Mouse (Mus musculus) gastrocnemius, adult 8-10 months (tissue): ENCODE data around the gene Bpifb3. TPM values are rescaled to one million over a fixed set of nuclear protein-coding genes. Genes with fewer than 3 reads are reported as not detected.

ENCODE experiments used
- DNase-seq, 2 experiments: peaks; one replicate each; pipeline ENCODE4 v3.0.0; 2022; ENCODE audit warnings: low spot score in 2 of 2
- total RNA-seq, 4 experiments: library from RNA; stranded (reverse); gene quantifications; 2 replicates each; pipeline ENCODE4 v1.2.4; 2022

Gene Bpifb3
- not detected for total RNA-seq

DNA sequence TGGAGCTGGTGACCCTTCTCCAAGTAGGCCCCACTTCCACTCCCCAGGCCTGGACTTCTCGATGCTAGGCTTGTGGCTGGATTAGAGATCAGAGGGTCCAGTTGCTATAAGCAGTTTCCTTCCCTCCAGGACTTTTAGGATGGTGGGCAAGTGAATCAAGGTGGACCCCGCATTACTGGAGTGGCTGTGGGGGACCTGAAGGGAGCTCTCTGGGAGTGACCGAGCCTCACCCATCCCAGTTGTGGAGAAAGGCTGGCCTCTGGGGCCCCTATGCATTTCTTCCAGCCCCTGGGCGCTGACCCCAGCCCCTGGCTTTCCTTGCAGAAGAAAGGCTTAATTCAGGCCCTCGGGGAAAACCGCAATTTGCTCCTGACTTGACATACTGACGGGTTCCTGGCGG lies at the start of gene Bpifb3:
TSS of gene Bpifb3 (plus strand) at position 301 of the 400 bp plus-strand sequence.
- DNase-seq = no peak

DNA sequence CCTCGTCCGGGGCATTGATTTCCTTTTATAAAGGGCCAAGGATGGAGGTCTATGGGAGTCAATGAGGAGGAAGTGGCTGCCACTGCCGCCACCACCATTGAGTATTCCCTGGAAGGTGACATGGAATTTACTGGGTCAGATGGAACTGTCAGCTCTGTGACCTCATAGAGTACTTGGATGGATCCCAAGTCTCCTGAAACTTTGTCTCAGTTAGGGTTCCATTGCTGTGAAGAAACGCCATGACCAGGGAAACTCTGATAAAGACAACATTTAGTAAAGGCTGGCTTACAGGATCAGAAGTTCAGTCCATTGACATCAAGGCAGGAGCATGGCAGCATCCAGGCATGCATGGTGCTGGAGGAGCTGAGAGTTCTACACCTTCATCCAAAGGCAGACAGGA lies 47.0 kb upstream of the Bpifb3 start, which contains the start of gene Sun5:
TSS of gene Sun5 (minus strand) at position 101 of the 400 bp plus-strand sequence.
- DNase-seq = no peak

DNA sequence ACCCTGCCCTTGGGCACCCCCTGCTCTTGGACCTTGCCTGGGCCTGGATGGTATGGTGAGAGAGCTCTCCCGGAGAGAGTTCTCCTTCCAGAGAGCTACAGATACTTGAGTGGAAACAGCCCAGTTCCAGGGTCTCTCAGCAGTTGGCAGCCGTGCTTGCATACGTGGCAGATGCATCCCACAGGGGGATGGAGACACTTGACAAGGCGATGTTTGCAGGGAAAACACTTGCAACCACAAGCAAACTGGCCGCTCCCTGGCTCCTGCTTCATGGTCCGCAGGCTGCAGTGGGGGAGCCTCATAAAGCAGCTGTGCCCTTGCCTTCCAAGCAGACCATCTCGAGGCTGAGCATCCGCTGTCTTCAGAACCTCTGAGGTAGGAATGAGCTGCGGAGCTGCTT lies 43.3 kb upstream of the Bpifb3 start, which contains the start of gene Bpifb2:
TSS of gene Bpifb2 (plus strand) at position 301 of the 400 bp plus-strand sequence.
- no peak for DNase-seq

DNA sequence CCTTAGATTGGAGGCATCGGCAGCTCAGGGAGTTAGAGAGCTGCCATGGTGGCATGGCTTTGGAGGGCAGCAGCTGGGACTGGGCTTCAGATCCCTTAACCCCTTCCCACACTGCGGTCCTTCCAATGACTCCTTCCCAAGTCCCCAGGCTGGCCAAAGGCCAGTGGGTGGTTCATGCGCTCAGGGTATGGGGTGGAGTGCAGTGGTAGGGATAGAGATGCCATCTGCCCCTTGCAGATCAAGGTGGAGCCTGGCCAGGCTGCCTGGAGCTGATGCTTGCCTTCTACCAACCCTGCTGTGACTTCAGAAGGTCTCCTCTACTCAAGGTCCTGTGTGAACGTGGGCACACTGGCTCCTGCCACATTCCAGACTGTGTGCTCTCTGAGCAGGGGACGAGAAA lies 18.9 kb upstream of the Bpifb3 start:
- DNase-seq = no peak

DNA sequence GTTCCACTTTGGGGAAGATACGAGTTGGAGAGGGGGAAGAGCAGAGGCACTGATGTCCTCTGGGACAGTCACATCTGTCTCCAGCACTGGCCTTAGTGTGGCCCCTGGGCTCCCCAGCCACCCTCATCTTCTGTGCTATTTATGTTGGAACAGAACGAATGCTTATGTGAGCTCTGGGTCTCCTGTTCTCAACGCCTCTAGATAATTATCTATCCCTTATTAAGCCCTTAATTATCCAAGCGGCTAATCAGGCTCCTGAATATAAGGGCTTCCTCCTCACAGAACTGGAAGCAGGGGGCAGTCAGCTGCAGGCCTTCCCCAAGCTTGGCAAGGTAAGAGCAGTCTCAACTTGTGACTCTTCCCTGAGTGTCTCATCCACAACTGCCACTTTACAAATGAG lies 17.9 kb upstream of the Bpifb3 start, which contains the start of gene Bpifb6:
TSS of gene Bpifb6 (plus strand) at position 301 of the 400 bp plus-strand sequence.
- DNase-seq = no peak

DNA sequence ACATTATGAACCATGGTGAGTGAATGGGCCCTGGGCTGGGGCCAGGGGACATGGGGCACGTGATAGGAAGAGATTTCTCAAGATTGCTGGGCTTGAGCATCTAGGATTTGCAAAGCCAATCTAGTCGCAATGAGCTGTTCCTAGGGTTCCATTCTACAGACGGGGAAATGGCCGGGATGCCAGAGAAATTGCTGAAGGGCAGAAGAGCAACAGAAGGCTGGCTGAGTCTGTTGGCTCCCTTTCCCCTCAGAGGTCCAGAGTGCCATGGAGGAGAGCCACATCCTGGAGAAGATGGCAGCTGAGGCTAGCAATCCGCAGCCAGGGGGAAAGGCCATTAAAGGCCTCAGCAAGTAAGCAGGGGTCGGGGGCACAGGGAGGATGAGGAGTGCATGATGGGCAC lies 15.3 kb upstream of the Bpifb3 start:
- no peak for DNase-seq

DNA sequence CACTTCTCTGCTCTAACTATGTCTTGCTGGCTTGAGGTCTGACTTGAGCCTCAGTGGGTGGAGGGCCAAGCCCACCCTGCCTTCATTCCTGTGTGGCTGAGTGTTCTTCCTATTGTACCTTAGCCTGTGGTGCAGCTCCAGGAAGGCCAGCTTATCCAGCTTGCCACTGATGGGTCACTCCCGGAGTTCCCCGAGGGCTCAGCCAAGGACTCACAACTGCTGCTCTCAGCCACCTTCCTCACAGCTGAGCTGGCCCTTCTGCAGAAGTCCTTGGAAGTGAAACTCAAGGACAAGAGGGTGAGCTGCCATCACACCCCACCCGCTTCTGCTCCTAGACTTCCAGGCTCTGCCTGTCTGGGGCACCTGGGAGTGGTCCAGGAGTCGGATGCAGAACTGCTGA lies 11.4 kb upstream of the Bpifb3 start:
- DNase-seq = no peak

DNA sequence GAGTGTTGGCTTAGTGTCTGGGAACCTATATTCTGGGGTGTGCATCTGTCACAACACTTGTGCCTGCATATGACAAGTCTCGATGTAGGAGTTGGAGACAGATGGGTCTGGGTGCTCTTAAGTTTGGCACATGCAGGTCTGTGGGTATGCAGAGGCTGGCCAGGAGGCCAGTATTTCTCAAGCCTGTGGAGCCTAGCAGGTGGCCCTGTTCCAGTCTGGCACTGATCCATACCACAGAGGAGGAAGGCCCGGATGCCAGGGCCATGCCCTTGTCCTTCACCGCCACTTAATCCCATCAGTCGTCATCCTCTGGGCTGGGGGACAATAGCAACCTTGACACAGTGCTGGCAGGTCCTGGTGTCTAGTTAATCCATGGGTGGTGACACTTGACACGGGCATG lies 3.9 kb upstream of the Bpifb3 start:
- no peak for DNase-seq

DNA sequence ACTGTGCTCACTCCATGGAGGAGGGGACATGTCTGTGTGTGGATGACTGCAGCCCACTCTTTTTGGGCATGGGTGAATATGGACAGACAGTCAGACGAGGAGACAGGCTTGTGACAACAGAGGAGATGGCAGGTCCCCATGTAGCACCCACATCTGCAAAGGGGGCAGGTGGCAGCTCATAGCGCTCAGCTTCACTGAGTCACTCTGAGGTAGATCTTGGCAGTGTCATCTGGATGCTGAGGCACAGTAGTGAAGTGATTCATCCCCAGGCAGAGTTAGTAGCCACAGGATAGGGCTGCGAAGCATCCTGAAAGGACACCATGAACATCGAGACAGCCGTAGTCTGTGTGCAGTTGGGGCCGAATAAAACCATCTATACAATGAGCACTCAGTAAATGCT lies 3.2 kb downstream of the Bpifb3 start:
- DNase-seq = no peak

DNA sequence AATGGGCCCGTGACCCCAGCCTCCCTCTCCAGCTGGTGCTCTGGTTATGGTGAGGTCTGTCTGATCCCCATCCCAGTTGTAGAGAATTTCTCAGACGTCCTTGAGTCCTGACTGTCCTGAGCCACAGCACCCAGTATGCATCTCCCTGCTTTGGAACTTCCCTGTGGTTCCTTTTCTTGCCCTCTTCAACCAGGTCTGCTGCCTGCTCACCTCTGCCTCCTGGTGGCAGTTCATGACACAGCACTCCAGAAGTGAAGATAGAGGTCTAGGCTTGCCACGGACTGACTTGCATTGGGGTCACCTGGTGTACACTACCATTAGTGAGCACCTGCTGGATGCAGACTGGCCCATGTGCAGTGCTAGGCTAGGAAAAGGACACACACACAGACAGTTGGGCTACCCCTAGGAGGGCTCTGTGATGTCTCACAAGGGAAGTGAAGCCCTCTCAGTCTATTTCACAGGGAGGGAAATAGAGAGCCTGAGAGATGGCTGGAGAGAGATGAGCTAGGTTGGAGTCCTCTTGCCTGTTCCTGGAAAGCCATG lies 11.9 kb downstream of the Bpifb3 start:
- DNase-seq = no peak

DNA sequence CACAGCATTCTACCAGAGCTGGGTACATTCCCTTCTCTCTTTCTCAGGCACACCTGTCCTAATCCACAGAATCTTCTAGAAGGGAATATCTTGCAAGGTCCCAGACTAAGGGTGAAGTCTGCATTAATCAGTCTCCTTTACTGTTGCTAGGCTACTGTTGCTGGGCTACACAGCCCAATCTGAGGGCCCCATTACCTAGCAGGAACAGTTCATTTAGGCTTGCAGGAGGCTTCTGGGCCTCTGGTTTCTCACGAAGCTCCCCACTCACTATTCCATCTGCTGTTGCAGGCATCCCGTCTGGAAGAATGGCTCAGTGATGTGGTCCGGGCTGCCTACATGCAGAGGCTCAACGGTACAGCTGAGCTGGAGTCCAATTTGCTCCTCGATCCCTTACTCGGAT lies 13.1 kb downstream of the Bpifb3 start:
- no peak for DNase-seq

DNA sequence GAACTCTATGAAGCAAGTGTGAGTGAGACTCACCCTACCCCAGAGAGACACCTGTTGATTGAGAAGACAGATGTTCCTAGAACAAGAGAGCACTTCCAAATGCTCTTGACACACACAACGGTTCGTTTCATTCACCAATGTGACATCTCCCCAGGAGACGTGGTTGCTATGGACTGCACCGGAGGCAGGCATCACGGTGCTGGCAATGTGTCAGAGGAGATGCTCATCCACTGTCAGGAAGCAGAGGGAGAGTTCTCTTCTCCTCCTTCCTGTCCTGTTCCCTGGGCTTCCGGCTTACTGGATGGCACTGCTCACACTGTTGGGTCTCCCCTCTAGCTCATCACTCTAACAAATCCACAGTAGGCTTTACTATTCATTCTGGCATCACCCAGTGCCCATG lies 15.3 kb downstream of the Bpifb3 start:
- DNase-seq = no peak

DNA sequence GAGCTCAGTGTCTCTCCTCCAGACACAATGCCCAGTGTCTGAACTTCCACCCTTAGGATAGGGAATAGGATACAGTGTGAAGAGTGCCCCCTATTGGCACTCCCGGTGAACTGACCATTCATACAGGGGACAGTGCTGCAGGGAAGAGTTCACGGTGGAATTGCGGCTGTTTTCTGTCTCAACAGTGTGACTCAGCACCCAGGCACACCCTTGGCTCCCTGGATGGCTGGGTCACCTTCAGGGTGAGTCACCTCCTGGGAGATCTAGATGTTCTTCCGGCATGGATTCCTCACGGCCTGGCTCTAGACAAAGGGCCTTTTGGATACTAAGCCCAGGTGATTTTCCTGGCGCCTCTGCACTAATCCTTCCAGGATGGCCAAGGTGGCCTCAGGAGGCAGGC lies 17.3 kb downstream of the Bpifb3 start:
- DNase-seq = no peak

DNA sequence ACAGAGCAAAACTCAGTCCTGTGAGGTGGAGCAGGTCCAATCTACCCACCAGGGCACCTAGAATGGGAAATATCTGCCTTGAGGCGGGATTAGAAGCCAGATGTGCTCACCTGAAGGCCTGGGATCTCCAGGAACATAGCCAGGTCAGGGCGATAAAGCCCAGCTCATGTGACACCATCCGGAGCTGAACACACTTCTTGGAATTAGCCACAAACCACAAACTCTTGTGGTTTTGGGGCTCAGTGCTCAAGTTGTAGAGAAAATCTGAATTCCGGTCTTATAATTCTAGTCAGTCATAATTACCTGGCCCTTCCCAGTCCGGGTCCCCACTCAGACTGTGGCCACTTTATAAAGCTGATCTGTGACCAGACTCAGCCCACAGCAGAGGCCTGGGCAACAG lies 19.8 kb downstream of the Bpifb3 start, which contains the start of gene Bpifb4:
TSS of gene Bpifb4 (plus strand) at position 370 of the 400 bp plus-strand sequence.
- DNase-seq = no peak

DNA sequence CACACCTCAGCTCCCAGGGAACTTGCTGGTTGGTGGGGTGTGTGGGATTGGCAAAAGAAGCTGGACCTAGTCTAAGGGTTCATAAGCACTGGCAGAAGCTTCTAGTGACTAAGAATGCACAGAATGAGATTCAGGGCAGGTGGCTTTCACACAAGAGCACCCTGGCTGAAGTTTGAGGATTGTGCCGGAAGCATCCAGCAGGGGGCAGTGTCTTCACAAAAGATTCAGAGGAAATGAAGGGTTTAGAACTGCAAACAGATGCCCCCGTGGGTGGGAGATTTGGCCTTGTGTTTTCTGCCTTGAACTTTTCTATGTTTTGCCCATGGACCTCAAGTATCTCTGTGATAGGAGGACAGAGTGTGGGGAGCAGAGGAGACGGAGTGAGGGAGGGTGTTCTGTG lies 25.5 kb downstream of the Bpifb3 start:
- no peak for DNase-seq

DNA sequence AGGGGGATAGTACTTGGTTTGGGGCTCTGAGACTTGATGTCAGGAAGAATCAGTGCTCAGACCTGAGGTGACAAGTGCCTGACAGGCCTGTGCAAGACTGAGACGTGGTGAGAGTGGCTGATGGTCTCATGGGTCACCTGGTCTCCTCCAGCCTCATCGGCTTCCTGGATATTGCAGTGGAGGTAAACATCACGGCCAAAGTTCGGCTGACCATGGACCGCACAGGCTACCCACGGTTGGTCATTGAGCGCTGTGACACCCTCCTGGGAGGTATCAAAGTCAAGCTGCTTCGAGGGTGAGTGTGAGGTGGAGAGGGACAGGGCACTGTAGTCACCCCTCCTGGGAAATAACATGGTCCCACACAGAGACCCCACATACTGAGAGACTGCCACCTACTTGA lies 26.5 kb downstream of the Bpifb3 start:
- no peak for DNase-seq

DNA sequence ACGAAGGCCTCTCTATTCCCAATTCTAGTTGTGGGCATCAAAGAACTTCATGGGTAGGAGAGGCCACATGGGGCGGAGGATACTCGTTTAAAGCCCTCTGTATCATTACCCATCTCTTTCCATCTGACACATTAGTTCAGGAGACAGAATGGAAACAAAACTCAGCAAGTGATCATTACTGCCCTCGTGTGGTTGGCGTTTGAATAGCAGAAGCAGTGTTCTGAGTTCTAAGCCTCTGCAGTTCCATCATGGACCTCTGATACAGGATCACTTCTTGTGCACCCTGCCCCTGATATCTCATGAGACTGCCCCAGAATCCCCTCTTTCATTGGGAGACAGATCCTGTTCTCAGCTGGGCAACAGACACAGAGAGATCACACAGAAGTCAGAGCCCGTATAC lies 34.9 kb downstream of the Bpifb3 start:
- no peak for DNase-seq

DNA sequence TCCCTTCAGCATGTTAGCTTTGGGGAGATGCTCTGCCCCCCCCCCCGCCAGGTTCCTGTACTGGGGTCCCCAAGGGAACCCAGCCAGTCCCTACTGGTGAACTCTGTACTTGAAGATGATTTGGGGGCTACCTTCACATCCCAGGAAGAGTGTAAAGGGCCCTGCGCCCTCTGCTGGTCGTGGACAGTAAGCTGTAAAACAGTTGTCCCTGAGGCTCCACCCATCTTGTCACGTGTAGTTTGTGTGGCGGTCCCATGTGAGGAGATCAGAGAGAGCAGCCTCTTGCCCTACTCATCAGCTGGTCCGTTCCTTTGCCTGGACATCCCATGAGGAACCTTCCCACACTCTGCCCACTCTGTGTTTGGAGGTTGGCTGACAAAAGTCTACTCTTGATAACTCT lies 35.8 kb downstream of the Bpifb3 start:
- no peak for DNase-seq

DNA sequence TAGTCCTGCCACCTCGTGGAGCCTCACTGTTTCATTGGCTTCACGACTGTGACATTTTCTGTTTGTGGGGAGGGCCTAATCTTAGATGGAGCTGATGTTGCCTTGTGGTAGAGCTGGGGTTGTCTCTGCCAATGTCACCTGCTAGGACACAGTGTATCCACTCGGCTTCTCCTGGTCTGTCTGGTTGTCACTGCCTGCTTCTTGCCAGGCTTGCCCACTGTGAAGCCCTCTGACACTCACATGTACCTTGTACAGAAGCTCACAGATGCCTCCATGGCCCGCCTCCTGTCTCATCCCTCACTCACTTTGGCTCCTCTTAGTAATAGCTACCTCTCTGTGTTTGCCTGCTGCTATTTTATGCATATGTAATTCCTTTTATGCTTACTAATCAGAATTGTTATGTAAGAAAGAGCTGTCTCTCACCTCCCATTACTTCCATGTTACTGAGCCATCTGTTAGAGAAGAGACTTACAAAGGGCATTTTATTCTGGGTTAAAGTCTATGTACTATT lies 44.8 kb downstream of the Bpifb3 start:
- no peak for DNase-seq

DNA sequence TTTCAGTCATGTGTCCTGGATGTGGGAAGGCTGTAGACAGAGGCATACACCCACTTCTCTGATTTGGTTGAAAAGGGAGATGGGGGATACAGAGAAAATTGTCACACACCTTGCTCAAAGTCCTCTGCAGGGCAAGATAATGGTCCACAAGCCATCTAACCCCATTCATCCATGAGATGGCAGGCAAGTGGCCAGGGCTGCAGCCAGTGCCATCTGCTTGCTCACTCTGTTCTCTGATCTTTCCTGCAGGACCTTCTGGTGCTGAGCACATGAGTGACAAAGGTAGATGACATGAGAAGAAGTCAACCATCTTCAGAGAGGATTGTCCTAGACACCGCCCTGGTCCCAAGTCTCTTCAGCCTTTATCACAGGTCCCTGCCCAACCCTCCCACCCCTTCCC lies 45.3 kb downstream of the Bpifb3 start:
- no peak for DNase-seq

DNA sequence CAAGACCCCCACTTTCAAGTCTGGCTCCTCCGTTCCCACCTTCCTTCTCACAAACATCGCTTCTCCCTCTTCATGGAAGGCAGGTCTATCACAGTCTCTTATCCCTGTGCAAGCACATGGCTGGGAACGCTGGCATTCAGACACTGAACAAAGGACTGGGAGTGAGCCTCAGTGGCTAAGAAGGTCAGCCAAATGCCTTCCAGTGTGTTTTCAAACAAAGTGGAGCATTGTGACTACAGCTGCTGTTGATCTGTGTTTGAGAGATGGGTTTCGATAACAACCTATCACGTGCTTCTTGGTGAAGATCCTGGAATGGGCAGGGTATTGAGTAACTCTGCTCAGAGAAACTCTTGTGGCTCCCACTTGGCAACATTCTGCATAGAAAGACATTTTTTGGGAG lies 52.2 kb downstream of the Bpifb3 start:
- no peak for DNase-seq

DNA sequence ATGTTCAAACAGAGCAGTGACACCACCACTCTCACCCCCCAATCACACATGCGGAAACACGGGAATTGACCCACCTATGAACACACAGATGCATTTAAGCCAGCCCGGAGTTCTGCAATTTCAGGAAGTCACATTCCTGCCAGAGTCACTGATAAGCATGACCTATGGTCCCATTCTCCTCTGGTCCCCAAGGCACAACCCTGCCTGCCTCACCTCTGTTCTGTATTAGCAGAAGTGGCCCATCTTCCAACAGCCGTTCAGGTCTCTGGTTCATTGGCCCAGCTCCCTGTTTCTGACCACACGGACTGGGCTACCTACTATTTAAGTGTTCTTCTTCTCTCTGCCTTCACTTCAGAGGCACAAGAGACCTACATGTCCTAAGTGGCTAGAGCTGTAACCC lies 56.6 kb downstream of the Bpifb3 start, which contains the start of gene Bpifa6:
TSS of gene Bpifa6 (plus strand) at position 364 of the 400 bp plus-strand sequence.
- no peak for DNase-seq
